Mouse (Mus musculus) monocyte, adult 5-6 weeks (primary cell): ENCODE results near the gene Iscu. TPM values are rescaled to one million over a fixed set of nuclear protein-coding genes. Genes with fewer than 3 reads are reported as not detected.
"Not testable (repeated sequence)": the region's sequence is repeated elsewhere in the genome, so short reads cannot be mapped to it uniquely, and the experiment has no call there.

ENCODE experiments used
- ATAC-seq: fragments of 153-309, 156-312 bp; replicated peaks from 2 replicates; pipeline ENCODE4 v1.8.0; 2017; ENCODE audit warnings: mild to moderate bottlenecking; ENCODE audit not compliant: low TSS enrichment, insufficient number of reproducible peaks, severe bottlenecking, poor library complexity, low FRiP score
- total RNA-seq: library from RNA; stranded (forward); fragments of 200-1000, 200-491, 200-594 nt; gene quantifications from 3 replicates; pipeline ENCODE4 v1.2.3, GENCODE M21; 2017

The Iscu gene
- total RNA-seq, 1 experiment from 2014 or later: 180 TPM

- no peak for ATAC-seq
These were observed 23.8 kb upstream of the Iscu start for GRCm38 (mm10) chr5:113748556-113749331.

DNA sequence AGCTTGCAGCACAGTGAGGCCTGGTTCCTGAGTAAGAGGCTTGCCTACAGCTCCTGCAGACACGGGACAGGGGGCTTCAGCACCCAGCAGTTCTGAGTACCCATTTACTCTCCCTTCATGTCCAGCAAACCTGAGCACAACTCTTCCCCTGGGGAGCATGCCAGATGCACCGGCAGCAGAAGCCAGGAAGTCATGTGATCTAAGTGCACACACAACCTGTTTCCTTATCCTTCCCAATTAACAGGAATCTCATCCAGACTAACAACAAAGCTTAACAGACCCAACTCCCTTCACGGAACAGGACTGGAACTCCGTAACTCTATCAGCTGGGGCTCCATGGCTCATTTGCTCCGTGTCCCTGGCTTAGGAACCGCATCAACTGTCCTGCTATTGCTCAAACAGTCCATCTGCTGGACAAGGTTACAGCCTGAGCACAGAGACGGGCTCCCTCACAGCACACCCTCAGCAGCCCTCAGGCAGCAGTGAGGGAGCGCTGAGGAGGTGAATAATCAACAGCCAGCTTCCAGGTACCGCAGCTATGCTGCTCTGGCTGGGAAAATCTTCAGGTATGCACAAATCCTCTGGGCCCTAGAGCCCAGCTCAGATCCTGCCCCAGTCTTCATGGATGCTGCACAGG is 20.9 kb upstream of the Iscu start:
- ATAC-seq: no peak

GRCm38 (mm10) chr5:113755347-113756030 is 17.1 kb upstream of the Iscu start:
- ATAC-seq: no peak

DNA sequence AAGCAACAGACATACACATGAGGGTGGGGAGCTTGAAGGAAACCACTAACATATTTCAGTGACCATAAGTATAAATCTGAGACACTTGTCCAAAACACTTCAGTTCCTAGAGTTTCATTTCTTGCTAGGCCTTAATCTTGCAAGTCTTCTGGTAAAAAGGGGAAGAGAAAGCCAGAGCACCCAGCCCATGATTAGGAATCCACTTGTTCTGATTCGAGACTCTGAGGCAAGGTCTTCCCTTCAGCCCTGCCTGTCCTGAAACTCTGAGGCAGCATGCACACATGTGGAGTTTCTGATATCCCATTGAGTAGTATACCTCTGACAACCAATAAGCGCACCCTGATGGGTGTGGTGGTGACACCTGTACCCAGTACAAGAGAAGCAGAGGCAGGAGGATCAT is 11.0 kb upstream of the Iscu start:
- ATAC-seq: no peak

- no peak for ATAC-seq
These were observed 8.1 kb upstream of the Iscu start for GRCm38 (mm10) chr5:113764426-113764825.

DNA sequence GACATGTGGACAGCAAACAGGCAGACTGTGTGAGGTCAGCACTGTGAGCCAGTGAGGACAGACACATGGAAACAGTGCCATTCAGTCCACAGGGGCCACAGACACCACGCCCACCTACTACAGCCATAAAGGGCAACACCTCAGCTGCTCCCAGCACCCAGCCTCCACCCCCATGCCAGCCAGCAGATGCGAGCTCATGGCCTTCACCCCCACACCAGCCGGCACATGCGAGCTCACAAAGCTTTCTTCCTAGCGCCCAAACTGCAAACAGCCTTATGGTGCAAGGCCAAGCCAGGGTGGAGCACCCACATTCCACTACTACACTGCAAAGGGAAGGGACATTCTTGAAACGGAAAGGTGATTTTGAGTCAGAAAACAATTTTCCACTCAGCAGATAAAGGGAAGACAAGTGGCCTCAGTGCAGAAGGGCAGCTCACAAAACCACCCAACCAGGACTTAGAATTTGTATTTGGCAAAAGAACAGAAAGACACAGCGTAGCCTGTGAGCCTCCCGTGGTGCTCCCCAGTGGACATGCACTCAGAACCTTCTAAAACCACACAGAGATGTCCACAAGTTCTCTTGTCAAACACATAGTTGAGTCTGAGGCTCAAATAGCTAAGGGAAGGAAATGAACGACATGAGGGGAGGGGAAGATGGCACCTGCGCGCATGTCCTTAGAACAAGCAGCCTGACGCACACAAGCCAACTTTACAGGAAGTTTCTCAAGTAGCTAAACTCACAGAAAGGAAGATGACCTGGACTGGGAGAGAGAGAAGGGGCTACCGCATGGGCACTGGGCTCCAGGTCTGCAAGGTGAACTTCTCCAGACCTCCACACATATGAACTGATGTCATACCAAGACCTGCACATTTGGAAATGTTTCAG is 6.7 kb upstream of the Iscu start:
- ATAC-seq: no peak

- no peak for ATAC-seq
These were observed 3.7 kb upstream of the Iscu start for GRCm38 (mm10) chr5:113768806-113769205.

DNA sequence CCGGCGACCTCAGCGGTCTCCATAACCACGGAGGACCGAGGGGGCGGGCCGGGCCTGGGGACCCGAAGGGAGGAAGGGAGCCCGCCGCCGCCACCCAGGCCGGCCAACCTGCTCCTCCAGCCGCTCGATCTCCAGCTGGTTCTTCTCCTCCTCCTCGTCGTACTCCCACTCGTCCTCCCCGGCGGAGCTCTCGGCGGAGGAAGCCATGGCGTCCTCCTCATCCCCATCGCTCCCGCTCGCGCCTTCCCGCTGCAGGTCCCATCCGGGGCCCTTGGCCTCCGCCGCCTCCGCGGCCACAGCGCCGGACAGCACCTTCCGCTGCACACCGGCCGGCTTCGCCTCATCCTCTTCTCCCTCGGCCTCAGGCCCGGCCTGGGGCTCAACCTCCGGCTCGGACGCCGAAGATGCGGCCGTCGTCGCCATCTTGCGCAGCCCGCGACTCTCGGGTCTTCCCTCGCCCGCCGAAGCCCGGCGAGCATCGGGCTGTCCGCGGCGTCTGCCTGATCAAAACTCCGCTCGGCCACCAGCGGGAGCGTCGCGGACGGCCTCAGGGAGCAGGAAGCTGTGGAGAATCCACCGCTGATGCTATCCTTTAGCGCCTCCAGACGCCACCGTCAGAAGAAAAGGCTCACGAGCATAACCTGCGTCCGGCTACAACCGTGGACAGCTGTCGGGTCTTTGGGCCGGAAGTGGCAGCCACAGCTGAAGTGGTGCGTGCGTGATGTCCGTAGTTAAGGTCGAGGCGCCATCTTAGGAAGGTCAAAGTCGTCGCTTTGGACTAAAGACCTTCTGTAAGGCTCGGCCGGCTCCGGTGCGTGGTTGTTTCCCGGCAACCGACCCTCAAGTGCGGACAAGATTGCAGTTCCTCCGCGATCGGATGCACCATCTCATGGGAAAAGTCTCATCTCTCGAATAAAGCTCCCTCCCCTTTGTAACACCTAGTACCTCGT is 1.1 kb upstream of the Iscu start:
- ATAC-seq: peak; percentile 64

GRCm38 (mm10) chr5:113772905-113773519 is 464 bp downstream of the Iscu start:
- no peak for ATAC-seq

- ATAC-seq: peak; percentile 52
These were observed 1.1 kb downstream of the Iscu start for GRCm38 (mm10) chr5:113773664-113774063.

GRCm38 (mm10) chr5:113775585-113775984 is 3.0 kb downstream of the Iscu start:
- ATAC-seq: no peak

DNA sequence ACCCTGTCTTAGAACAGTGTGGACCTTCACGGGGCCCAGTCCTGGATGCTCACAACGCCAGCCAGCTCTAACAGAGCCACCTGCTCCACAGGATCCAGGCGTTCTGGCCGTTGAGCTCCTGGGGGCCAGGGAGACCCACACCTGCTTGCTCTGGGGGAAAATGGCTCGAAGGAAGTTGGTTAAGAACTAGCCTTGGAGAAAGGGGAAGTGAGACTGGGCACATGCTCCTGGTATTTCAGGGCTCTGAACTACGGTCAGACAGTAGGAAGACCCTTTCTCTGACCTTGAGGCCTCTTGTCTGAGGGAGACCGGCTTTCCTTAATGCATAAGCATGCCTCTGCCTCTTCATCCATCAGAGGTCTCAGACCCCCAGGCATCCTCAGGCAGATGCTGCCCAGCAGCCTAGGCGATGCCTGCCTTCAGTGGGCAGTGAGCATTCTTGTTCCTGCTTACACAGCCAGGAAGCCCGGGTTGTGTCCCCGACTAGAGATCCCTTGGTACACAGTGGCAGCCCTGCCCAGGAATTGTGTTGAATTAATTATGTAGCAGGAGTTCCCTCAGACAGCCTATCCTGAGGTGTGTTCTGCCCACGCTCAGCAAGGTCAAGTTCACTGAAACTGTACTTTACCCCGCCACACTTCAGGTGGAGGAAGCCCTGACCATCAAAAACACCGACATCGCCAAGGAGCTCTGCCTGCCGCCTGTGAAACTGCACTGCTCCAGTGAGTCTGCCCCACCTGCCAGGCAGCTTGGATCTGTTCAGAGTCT is 3.8 kb downstream of the Iscu start:
- ATAC-seq: 0 out of 2 replicates have a peak, but pooled peaks have one; percentile 9

- ATAC-seq: peak; percentile 72
These were observed 4.3 kb downstream of the Iscu start for GRCm38 (mm10) chr5:113776896-113777226.

- not testable (repeated sequence) for ATAC-seq
These were observed 5.2 kb downstream of the Iscu start for GRCm38 (mm10) chr5:113777728-113778127.

- ATAC-seq: no peak
These were observed 7.0 kb downstream of the Iscu start for GRCm38 (mm10) chr5:113779569-113779968.

- no peak for ATAC-seq
These were observed 7.7 kb downstream of the Iscu start for GRCm38 (mm10) chr5:113780082-113780752.
